Mouse (Mus musculus) liver, embryonic 11.5 days (tissue): ENCODE measurements around the gene Rrp15. TPM values are rescaled to one million over a fixed set of nuclear protein-coding genes. Genes with fewer than 3 reads are reported as not detected.
"Not testable (repeated sequence)": the region's sequence is repeated elsewhere in the genome, so short reads cannot be mapped to it uniquely, and the experiment has no call there.

Experiments
- ATAC-seq: fragments of 200-750 bp; cut with Nextera tagmentation; replicated peaks from 2 replicates; pipeline ENCODE4 v1.8.0; 2017; ENCODE audit warnings: moderate number of reproducible peaks, mild to moderate bottlenecking, moderate TSS enrichment, moderate library complexity; ENCODE audit not compliant: low FRiP score
- DNase-seq: peaks from one replicate; pipeline ENCODE4 v3.0.0-alpha.2; 2017; ENCODE audit warnings: low spot score
- H3K27ac ChIP-seq: fragments of 300-500 bp; sonication (generic); 2 replicates; pipeline ENCODE4 v1.5.1; 2014; ENCODE audit warnings: mild to moderate bottlenecking, low read depth, low read length, control low read depth
- H3K27me3 ChIP-seq: fragments of 300-500 bp; sonication (generic); replicated peaks from 2 replicates; pipeline ENCODE4 v1.6.1; 2014; ENCODE audit warnings: low read length, mixed read lengths; ENCODE audit not compliant: control insufficient read depth, insufficient read depth
- H3K36me3 ChIP-seq: fragments of 300-500 bp; sonication (generic); 2 replicates; pipeline ENCODE4 v1.6.1; 2014; ENCODE audit warnings: mild to moderate bottlenecking, low read length, moderate library complexity, mixed read lengths; ENCODE audit not compliant: control insufficient read depth, insufficient read depth
- H3K4me1 ChIP-seq: fragments of 300-500 bp; sonication (generic); replicated peaks from 2 replicates; pipeline ENCODE4 v1.6.1; 2014; ENCODE audit warnings: low read length, mixed read lengths; ENCODE audit not compliant: control insufficient read depth, insufficient read depth
- H3K4me2 ChIP-seq: fragments of 300-500 bp; sonication (generic); 2 replicates; pipeline ENCODE4 v1.6.1; 2014; ENCODE audit warnings: mild to moderate bottlenecking, control low read depth, moderate library complexity
- H3K4me3 ChIP-seq: fragments of 300-500 bp; sonication (generic); 2 replicates; pipeline ENCODE4 v1.5.1; 2014; ENCODE audit warnings: low read depth, low read length, control low read depth
- H3K9ac ChIP-seq: fragments of 300-500 bp; sonication (generic); 2 replicates; pipeline ENCODE4 v1.6.1; 2014; ENCODE audit warnings: low read depth, low read length, control low read depth
- H3K9me3 ChIP-seq: fragments of 300-500 bp; sonication (generic); 2 replicates; pipeline ENCODE4 v1.6.1; 2016; ENCODE audit warnings: low read length, inconsistent platforms, mixed read lengths; ENCODE audit not compliant: control insufficient read depth
- WGBS: fragments of 180-500 bp; shearing (Covaris S2); extraction: QIAGEN DNeasy Blood & Tissue Kit; methylation state at CpG from one replicate; pipeline ENCODE4 v1.1.7; 2014; 5-methylcytosine and 5-hydroxymethylcytosine counted together
- polyA plus RNA-seq: library from polyadenylated mRNA; unstranded; fragments of >200 nt; fragmentation: Nextera tagmentation; extraction: Ambion mirVana; gene quantifications from 2 replicates; pipeline ENCODE4 v1.2.1, GENCODE M21; 2014

The Rrp15 gene
- polyA plus RNA-seq, 1 experiment from 2014 or later: 100 TPM

DNA sequence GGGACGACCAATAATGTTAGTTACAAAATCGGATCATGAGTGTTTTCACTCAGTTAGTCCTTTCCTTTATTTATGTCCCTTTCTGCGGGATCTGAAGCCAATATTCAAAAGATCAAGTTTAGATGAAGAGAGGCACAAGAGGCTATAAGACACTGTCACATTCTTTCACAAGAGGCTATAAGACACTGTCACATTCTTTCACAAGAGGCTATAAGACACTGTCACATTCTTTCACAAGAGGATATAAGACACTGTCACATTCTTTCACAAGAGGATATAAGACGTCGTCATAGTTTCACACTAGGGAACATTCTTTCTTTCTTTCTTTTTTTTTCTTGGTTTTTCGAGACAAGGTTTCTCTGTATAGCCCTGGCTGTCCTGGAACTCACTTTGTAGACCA is 14.3 kb upstream of the Rrp15 start:
- not testable (repeated sequence) for H3K4me1 ChIP-seq, H3K4me2 ChIP-seq, H3K36me3 ChIP-seq, H3K9ac ChIP-seq, H3K27ac ChIP-seq, DNase-seq, H3K27me3 ChIP-seq, H3K4me3 ChIP-seq, H3K9me3 ChIP-seq, ATAC-seq
- WGBS: 73% methylated on average over 6 of the region's 6 CpGs

GRCm38 (mm10) chr1:186749675-186750283 is 621 bp upstream of the Rrp15 start:
- WGBS: 29% methylated on average over 10 of the region's 10 CpGs

DNA sequence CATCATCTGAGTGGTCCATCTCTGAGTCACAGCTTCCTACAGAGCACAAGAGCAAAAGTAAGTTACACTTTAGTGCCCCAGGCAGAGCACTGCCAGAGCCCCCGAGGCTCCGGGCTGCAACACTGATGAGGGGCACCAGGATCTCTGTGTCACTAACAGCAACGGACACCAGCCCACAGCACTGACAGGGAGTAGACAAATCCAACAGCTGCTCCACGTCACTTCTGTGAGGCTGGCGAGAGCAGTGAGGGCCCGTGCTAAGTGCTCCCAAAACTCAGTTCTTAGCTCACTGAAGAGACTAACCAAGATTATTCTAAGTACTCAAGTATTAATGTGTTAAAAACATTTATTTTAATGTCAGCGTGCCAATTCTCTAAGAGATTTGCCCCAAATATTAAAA is 9.3 kb downstream of the Rrp15 start:
- DNase-seq: no peak
- Histone ChIP-seq H3K4me2 (no peak overlapping the region), H3K4me3 (no peak overlapping the region), H3K27ac (no peak overlapping the region), H3K36me3 (peaks cover 33% of the 10 kb centered on the region), H3K9me3 (no peaks in the 10 kb centered on the region), H3K9ac (no peak overlapping the region), H3K27me3 (no peaks in the 10 kb centered on the region), H3K4me1 (0 out of 2 replicates have a peak, but pooled peaks cover 3% of the 10 kb centered on the region)
- WGBS: 75% methylated on average over 7 of the region's 7 CpGs
- no peak for ATAC-seq

More at GRCm38 (mm10) chr1:186749675-186750283, 621 bp upstream of the Rrp15 start:
- Histone ChIP-seq H3K27me3 (no peaks in the 10 kb centered on the region), H3K4me2 (peak overlapping the region; percentile 70), H3K4me3 (peak overlapping the region; percentile 80), H3K9ac (peak overlapping the region; percentile 72), H3K4me1 (peaks cover 10% of the 10 kb centered on the region), H3K36me3 (no peaks in the 10 kb centered on the region), H3K27ac (0 out of 2 replicates have a peak overlapping the region, but pooled peaks have one; percentile 13), H3K9me3 (no peaks in the 10 kb centered on the region)
- peak; percentile 55 for ATAC-seq
- DNase-seq: peak; percentile 33

- no peak for DNase-seq
- Histone ChIP-seq H3K36me3 (peaks cover 36% of the 10 kb centered on the region), H3K27me3 (no peaks in the 10 kb centered on the region), H3K9ac (no peak overlapping the region), H3K9me3 (no peaks in the 10 kb centered on the region), H3K4me2 (no peak overlapping the region), H3K27ac (no peak overlapping the region), H3K4me3 (no peak overlapping the region), H3K4me1 (no peaks in the 10 kb centered on the region)
- 90% methylated on average over 5 of the region's 5 CpGs for WGBS
- ATAC-seq: no peak
These were observed 13.6 kb downstream of the Rrp15 start for GRCm38 (mm10) chr1:186735537-186735936.

DNA sequence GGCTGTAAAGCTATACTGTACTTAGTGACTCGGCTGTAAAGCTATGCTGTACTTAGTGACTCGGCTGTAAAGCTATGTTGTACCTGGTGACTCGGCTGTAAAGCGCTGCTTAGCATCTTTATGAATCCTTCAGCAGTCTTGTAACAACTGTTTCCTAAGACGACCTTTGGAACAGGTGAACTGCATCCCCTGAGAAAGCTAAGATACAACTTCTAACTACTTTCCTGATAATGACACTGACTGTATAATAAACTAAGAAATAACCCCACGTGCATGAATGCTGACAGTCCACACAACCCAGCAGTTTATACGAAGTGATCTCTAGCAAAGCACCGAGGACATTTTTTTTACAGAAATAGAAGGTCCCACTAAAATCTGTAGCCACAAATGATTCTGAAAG is 16.1 kb downstream of the Rrp15 start:
- H3K9me3 ChIP-seq: no peaks in the 10 kb centered on the region
- no peak for DNase-seq
- 94% methylated on average over 8 of the region's 8 CpGs for WGBS
- peaks cover 24% of the 10 kb centered on the region for H3K36me3 ChIP-seq
- no peak overlapping the region for H3K4me2 ChIP-seq
- no peak overlapping the region for H3K4me3 ChIP-seq
- no peak for ATAC-seq
- no peak overlapping the region for H3K9ac ChIP-seq
- no peak overlapping the region for H3K27ac ChIP-seq
- H3K27me3 ChIP-seq: no peaks in the 10 kb centered on the region
- H3K4me1 ChIP-seq: no peaks in the 10 kb centered on the region

- Histone ChIP-seq H3K9me3 (no peaks in the 10 kb centered on the region), H3K36me3 (no peaks in the 10 kb centered on the region; the same call in 1 of the 2 replicates), H3K4me2 (no peak overlapping the region), H3K4me3 (no peak overlapping the region), H3K9ac (no peak overlapping the region), H3K27me3 (no peaks in the 10 kb centered on the region), H3K4me1 (no peaks in the 10 kb centered on the region), H3K27ac (no peak overlapping the region)
- DNase-seq (no peak), ATAC-seq (peak; percentile 89)
- WGBS: 69% methylated on average over 4 of the region's 4 CpGs
These were observed 20.4 kb downstream of the Rrp15 start for GRCm38 (mm10) chr1:186728778-186729177.

DNA sequence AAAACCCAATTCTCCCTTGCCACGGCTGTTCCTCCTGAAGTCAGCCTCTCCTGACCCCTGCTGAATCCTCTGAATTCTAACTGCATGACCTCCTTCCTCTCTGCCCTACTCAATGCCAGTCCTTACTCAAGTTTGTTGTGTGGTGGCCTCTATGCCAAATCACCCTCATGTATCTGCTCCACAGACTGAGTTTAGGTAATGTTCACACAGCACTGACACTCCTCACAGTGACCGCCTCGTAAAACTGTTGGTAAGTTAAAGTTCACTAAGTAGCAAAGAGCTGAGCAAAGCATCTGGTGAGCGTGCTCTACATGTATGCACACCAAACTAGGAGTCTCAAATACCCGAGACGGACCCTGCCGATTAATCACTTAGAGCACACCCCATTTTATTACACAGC is 23.0 kb downstream of the Rrp15 start:
- Histone ChIP-seq H3K36me3 (peaks cover 2% of the 10 kb centered on the region), H3K4me1 (no peaks in the 10 kb centered on the region), H3K9ac (no peak overlapping the region), H3K4me2 (no peak overlapping the region), H3K27ac (no peak overlapping the region), H3K4me3 (no peak overlapping the region), H3K9me3 (no peaks in the 10 kb centered on the region), H3K27me3 (no peaks in the 10 kb centered on the region)
- no peak for DNase-seq
- no peak for ATAC-seq
- WGBS: 83% methylated on average over 7 of the region's 7 CpGs

- no peak overlapping the region for H3K4me2 ChIP-seq
- WGBS: 87% methylated on average over 9 of the region's 9 CpGs
- DNase-seq (no peak), ATAC-seq (no peak; the same call in 1 of the 2 replicates)
- no peak overlapping the region for H3K4me3 ChIP-seq
- H3K9me3 ChIP-seq: no peaks in the 10 kb centered on the region
- no peaks in the 10 kb centered on the region for H3K27me3 ChIP-seq
- no peak overlapping the region for H3K9ac ChIP-seq
- H3K27ac ChIP-seq: no peak overlapping the region
- peaks cover 16% of the 10 kb centered on the region for H3K36me3 ChIP-seq
- H3K4me1 ChIP-seq: no peaks in the 10 kb centered on the region
These were observed 26.9 kb downstream of the Rrp15 start for GRCm38 (mm10) chr1:186722299-186722698.

DNA sequence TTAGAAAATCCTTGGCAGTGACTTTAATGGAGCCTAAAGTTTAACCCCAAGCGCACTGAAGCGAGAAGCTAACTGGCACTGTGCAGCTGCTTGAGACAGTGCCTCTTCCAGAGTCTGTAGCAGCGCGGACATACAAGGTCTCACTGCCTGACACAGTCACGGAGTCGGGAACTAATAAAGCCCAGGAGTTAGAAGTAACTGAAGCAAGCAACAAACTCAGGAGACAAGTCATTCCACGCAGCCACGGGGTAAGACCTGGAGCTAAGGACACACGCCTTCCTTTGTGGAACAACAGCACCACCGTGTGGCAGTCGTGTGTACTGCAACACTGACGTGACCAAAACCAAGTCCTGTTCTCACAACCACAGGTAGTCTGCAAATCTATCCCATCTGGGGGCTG is 27.3 kb downstream of the Rrp15 start:
- Histone ChIP-seq H3K4me2 (no peak overlapping the region), H3K4me1 (no peaks in the 10 kb centered on the region), H3K9ac (no peak overlapping the region), H3K27ac (no peak overlapping the region), H3K27me3 (no peaks in the 10 kb centered on the region), H3K4me3 (no peak overlapping the region), H3K36me3 (peaks cover 18% of the 10 kb centered on the region), H3K9me3 (no peaks in the 10 kb centered on the region)
- ATAC-seq (peak; percentile 80), DNase-seq (peak; percentile 73)
- WGBS: 37% methylated on average over 12 of the region's 12 CpGs
